Mouse (Mus musculus) cerebellum, adult 9-10 months (tissue): Measurements from ENCODE around the gene Pola2.

Source experiments
- DNase-seq: peaks from one replicate; pipeline ENCODE4 v3.0.0; 2022

Pola2 gene

DNA sequence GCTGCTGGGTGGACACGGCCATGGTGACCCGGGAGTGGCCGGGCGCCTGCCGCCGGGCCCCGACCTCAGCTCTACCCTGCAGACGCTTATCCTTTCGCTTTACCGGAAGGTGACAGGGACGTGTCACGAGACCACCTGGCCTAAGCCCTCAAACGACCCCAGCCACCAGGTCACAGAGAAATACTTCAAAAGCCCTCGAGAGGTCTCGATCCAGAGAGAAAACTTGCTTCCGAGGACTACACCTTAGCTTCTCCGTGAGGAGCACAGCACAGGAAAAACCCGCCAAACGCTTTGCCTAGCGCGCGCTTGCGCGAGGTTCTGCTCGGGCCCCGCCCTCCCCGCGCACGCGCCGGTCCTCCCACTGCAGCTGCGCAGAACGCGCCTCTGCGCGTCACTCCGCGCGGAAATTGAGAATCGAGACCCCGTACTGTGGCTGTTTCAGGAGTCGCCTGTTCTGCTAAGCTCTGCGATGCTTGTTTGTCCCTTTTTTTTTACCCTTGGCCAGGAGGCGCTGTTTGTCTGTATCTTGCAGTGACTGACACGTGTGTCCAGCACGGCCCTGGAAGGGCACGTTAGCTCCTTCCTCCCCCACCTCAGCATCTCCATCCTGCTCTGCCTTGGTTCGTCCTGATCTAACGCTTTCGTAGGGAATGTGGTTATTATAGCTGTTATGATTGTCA lies at the start of gene Pola2:
Pola2 (minus strand) TSS at position 320 of the 680 bp plus-strand sequence.
- peak; percentile 84 for DNase-seq

DNA sequence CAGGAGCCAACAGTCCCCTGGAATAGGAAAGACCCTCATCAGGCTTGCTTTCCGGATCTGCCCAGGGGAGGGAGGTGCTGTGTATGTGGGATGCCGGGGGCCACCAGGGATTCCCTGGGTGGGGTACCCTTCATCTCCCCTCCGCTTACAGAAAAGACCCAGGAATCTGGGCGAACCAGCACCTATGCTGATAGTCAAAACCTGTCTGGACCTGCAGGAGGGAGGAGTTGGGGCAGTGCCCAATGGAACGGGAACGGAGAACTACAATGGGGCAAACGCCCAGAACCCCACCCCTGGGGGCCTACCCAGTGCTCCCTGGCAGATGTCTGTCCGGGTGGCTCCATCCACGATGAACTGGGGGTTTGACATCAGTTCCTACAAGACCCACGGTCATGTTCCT lies 49.7 kb upstream of the Pola2 start:
- peak; percentile 31 for DNase-seq

DNA sequence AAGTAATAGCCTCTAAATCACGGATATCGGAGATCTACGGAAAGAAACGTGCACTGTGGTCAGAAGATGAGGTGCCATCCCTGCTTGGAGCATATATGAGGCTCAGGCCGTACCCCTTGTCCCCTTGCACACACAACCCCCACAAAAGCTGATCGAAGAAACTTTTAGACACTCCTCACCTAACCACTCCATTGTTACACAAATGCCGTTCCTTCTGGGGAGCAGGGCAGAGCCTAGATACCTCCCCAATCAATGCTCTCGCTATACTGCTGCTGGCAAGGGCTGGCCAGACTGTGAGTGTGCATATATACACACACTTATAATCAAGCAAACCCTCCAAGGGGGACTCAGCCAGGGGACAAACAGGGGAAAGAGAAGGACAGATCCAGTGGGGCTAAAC lies 45.1 kb upstream of the Pola2 start:
- DNase-seq: no peak

DNA sequence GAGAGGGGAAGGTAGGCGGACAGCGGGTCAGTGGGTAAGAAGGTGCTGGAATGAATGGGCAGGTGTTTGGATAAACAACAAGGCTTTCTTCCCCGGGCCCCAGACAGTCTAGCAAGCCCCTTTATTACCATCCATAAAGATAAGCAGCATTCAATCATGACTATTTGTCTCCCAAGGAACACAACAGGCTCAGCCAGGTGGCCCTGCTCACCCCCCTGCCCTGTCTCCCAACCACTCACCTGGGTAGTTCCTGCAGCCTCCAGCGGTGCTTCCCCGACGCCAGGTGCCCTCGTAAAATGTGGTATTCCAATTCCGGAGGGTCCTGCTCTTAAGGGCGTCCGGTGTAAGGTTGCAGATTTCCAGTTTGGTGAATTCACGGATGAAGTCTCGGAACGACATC lies 43.0 kb upstream of the Pola2 start:
- DNase-seq: no peak

DNA sequence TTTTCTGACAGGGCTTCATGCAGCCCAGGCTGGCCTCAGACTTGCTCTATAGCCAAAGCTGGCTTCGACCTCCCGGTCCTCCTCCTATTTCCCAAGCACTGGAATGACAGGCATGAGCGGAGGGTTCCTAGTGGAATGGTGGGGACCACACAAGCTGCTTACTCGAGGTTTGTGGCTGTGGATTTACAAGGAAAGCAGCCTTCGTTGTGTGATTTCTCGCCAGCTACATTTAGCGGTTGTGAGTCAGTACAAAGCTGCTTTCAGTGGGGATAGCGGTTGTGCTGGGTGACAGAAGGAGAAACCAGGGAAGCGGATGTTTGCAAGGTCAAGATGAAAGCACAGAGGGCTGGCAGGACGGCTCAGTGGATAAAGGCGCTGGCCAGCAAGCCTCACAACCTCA lies 41.5 kb upstream of the Pola2 start:
- no peak for DNase-seq

DNA sequence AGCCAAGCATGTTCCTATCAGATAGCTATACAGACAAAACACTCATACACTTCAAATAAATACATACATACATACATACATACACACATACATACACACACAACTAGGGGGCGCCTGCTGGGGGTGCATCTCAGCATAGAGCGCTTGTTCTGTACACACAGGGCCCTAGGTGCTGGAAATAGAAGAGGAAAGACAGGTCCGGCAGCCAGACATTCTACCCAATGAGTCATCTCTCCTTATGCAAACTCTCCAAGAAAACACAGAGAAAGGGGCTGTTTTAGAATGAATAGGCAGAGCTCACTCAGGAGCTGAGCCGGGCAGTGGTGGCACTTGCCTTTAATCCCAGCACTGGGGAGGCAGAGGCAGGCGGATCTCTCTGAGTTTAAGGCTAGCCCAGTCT lies 36.0 kb upstream of the Pola2 start:
- no peak for DNase-seq

DNA sequence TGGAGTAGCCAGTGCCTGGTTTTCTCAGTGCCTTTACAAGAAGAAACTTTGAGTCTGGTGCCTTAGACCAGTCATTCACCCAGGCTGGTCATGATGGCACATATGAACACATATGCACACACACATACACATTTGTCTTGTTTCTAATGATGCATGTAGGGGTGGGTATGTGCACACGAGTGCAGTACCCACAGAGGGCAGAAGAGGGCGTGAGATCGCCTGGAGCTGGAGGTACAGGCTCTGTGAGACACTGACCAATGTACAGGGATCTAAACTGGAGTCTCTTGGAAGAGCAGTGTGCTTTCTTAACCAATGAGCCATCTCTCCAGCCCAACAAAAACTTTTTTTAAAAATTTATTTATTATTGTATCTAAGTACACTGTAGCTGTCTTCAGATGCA lies 34.2 kb upstream of the Pola2 start:
- DNase-seq: no peak

DNA sequence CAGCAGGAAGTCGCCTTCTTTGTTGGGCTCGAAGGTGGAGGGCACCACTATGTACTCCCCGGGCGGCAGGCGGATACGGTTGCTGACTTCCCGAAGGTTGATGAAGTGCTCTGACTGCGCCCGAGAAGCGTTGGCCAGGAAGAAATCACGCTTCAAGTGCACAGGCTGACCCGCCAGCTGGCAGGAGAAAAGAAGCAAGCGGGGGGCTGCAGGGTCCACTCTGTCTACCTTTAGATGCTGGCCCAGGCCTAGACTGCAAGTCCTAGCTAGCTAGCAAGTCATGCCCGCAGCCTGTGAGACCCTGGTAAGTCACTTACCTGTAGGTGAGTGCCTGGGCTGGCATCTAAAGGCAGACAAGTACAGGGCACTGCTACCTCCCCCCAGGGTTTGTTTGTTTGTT lies 30.7 kb upstream of the Pola2 start:
- no peak for DNase-seq

DNA sequence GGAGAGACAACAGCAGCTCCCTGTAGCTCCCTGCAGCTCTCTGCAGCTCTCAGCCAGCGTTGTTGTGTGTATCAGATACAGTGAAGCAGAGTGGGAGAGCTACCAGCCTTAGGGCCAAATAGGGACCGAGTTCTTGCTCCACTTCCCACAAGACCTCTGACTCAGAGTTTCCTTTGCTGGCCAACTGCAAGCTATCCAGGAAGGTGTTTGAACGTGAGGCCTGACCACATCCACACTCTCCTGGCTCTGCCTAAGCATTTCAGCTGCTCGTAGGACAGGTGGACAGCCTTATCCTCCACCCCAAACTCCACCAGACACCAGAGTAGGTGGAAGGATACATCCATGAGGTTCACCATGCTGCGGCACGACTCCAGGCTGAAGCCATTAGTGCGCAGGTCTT lies 28.0 kb upstream of the Pola2 start:
- no peak for DNase-seq

DNA sequence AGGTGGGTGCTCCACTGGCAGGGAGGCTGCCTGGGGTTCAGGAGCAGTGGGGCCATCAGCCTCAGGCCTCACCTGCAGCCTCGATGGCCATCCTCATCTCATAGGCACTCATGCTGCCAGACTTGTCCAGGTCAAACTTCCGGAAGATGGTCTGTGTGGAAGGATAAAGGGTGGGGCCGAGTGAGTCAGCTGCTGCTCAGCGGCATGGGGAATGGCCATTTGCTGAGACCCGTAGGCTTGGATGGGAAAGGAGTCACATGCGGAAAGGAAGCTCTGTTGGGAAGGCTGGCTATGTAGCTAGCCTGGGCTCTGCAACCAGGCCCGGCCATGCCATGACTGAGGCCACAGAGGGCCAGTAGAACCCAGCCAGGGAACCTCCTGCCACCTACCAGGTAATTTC lies 27.5 kb upstream of the Pola2 start:
- DNase-seq: no peak

DNA sequence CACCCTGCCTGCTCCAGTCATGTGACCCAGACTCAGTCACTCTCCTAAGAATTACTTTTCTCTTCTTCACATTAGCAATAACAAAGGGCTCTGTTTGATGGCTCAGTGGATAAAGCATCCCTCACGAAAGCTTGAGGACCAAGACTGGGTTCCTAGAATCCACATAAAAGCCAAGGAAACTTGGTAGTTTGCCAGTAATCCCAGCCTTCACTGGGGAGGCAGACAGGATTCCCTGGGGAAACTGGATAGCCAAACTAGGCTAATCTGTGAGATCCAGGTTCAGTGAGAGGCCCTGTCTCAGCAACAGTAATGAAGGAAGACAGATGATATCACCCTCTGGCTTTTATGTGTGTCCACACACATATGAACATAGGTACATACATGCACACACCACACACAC lies 26.9 kb upstream of the Pola2 start:
- no peak for DNase-seq

DNA sequence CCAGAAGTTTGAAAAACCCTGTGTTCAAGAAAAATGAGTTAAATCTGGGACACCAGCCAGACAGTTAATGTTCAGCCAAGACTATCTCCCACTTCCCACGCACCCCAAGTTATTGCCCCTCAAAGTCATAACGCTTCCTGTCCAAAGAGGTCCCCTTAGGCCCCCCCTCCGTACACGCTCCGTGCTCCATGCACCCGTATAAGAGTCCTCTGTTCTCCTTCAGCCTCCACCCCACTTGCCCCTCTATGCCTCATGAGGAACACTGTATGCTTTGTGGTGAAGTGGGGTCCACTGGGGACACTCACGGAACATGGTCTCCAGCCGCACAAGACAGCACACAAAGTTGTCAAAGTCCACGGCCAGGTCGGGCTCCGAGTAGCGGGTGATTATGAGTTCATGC lies 26.0 kb upstream of the Pola2 start:
- no peak for DNase-seq

DNA sequence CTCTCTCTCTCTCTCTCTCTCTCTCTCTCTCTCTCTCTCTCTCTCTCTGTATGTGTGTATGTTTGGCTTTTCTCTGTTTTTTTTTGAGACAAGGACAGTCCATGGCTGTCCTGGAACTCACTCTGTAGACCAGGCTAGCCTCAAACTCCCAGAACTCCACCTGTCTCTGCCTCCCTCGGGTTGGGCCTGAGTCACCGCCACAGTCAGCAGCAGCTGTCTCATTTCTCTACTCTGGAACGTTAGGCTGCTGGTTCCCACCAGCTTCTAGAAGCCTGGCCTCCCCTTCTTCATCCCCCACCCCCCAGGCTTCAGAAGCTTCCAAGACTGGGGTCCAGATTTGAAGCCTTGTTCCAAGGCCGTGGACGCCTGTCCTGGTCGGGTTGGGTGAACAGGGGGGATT lies 25.6 kb upstream of the Pola2 start:
- DNase-seq: no peak

DNA sequence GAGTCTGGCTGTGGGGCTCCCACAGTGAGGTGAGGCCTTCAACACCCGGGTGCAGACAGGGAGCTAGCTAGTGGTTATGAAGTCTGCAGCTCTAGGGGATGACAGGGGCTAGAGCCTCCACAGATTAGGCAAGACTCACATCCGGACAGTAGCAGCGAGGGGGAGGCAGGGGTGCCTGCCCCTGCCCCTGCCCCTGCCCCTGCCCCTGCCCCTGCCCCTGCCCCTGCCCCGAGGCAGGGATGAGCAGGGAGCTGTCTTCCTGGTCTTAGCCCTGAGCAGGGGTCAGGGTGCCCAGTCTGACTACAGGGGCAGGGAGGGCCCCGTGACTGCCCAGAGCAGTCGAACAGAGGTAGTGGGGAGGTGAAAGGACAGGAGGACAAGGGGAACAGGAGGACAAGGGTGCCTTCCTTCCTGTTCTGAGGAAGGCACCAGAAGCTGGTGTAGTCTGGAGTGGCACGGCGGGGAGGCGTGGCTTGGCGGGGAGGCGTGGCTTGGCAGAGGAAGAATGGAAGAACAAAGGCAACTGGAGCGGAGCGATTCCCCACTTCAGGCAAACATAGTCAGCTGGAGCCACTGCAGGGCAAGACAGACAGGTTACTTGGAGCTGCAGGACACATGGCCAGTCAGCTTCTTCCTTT lies 24.9 kb upstream of the Pola2 start:
- DNase-seq: no peak

DNA sequence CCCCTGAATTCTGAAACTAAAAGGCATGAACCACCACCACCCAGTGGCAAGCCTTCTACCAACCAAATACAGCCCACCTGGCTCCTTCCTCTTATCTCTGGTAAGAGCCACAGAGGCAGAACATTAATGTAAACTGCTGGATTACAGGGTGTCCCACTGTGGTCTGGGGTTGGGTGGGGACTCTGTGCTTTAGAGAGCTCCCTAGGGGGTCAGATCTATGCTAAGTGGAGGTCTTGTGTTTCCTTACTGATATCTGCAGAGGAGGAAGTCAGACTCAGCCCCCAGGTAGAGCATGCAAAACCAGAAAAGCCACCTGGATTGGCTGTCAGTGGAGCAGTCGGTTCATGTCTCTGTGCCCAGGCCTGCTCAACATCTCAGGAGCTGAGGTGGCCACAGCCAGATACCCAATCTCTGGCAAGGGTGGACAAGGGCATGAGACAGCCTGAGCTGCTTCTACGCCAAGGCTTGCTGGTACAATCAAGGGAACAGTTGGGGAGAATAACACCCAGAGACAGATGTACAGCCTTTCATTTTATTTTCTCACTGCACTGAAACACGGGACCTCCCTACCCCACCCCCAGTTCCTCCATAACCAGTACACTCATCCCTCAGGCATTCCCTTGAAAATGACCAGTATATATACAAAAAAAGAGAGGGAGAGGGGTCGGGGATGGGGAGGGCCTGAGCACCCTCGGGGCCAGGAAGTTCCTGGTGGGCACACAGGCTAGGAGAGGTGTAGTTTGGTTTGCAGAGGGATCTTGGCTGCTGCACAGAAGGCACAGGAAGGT lies 24.2 kb upstream of the Pola2 start:
- no peak for DNase-seq

DNA sequence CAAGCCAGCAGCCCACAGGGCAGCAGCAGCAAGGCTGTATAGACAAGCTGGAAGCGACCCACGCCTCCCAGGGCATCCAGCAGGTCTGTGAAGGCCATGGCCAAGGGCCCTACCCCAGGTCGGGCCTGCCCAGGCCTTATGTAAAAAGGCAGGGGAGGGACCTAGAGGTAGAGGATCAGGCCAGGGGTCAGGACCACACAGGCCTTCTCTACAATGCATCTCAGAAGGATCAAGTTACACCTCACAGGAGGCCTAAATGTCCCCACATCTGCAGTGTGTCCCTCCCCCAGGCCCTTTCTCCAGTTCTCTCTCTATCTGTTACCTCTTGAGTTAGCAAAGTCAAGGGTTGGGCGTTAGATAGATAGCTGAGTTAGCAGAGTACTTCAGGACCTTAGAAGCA lies 22.0 kb upstream of the Pola2 start, which contains the start of gene Slc22a20:
Slc22a20 (minus strand) TSS at position 101 of the 400 bp plus-strand sequence.
- no peak for DNase-seq

DNA sequence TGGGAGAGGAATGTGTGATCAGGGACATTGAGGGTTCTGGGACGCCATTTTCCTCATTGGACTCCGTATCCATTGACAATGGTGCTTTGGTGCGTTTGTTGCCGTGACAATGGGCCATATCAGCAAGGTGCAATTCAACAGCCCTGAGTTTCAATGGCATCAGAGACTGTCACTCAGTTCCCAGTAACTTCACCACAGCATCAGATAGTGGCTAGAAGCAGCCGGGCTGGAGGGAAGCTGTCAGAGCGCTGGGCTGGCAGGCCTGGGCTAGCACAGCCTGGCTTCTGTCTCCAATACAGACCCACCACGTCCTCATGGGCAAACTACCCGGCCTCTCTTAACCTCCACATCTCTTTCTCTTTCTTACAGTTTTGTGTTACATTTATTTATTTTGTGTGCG lies 16.5 kb upstream of the Pola2 start:
- no peak for DNase-seq

DNA sequence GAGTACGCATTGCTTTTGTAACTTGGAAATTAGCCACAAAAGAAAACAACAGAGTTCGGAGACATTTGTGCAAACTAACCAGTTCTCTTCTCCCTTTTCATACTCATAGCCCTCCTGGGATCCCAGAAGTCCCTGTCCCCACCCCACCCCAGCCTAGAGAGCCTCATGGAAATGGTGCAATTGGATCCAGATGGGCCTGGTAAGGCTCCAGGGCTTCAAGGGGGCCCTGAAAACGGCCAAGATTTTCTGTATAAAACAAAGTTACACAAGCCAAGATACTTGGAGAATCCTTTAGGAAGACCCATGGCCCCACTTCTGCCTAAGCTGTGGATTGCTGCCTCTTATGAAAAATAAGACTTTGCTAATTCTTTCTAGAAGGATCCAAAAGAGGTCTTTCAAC lies 13.7 kb upstream of the Pola2 start:
- no peak for DNase-seq

DNA sequence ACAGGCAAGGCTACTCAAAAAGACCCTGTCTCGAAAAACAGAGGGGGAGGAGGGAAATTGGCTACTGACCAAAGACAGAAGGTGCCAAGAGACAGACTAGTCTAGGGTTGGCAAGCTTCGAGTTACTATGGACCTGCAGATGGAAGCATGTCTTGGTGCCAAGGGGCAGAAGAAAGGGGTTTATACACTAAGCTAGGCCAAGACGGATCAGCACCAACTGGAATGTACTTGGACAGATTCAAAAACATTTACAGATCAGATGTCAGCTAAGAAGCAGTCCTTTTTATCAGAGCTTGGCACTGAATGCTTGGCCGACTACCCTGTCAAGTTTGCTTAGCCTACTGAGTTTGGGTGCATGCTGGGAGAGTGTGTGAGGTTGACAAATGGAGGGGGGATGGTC lies 11.7 kb upstream of the Pola2 start:
- peak; percentile 40 for DNase-seq

DNA sequence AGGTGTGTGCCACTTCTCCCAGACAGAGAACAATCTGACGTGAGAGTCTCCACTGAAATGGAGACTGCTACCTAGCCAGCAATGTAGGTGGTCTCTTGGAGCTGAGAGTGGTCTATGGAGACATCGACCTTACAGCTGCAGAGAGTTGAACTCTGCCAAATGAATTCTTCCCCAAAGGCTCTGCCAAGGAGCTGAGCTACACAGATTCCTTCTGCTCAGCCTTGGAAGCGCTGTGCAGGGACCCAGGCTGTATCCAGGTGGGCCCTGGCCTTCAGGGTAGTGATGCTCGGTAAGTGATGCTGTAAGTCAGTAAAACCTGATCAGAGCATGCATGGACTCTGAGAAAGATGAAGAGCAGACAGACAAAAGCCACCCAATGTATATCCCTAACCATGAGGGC lies 11.1 kb upstream of the Pola2 start:
- no peak for DNase-seq

DNA sequence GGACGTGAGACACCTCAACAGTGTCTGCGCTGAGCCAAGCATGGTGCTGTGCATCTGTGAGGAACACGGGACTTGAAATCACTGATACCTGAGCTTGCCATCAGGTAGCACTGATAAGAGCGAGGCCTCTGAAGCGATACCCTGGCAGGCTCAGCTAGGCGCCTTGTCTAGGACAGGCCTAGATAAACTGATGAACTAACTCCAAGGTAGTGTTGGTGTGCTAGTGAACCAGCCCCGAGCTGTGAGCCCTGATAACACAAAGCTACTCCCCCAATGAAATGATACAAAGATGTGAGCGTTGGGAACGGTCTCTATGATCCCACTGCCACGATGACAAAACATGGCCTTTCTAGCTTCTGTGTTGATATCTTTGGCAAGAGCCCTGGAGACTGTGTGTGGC lies 3.7 kb upstream of the Pola2 start:
- DNase-seq: no peak

DNA sequence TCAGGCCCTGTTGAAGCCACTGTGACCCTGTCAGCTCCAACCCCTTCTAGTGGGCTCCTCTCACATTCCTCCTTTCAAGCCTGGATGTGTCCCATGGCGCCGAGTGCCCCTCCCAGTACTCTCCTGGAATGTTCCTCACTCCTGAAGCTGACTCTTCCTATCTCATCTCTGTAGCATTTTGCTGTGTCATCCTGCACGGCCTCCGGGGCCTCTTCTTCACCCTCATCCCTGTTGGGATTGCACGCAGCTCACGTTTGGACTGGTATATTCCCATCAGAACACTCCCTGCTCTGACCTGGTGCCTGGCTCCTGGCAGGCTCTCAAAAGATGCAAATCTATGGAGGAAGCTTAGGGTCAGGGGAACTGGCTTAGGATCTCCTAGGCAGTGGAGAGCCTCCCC lies 2.8 kb upstream of the Pola2 start:
- DNase-seq: no peak

DNA sequence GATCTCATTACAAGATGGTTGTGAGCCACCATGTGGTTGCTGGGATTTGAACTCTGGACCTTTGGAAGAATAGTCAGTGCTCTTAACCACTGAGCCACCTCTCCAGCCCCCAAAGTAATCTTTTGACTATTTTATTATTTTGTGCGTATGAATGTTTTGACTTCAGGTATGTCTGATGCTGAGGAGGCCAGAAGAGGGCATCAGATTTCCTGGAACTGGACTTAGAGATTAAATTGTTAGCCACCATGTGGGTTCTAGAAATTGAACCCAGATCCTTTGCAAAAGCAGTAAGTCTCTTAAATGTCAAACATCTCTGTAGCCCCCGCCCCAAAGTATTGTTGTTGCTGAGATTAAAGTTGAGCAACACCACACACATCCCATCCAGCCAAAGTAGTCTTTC lies 1.9 kb upstream of the Pola2 start:
- DNase-seq: no peak

DNA sequence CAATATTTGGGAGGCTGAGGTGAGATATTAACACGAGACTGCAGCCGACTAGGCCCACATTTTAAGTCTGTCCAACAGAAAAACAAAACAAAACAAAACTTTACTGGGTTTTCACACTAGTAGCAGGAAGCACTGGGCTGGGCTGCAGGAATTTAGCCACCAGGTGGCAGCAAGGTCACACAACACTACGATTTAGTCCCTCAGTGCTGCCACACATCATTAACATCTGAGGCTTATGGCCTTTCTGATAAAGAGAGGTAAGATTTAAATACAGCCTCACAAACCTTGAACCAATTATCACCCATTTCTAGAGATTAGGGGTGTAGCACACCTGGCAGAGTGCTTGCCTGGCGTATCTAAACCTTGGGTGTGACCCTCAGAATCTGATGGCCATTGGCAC lies 1.3 kb upstream of the Pola2 start:
- peak; percentile 78 for DNase-seq
